Mouse (Mus musculus) heart, postnatal 0 days (tissue): ENCODE data around the gene 4931406P16Rik. TPM values are rescaled to one million over a fixed set of nuclear protein-coding genes. Genes with fewer than 3 reads are reported as not detected.
A peak's percentile ranks its signal among the peaks of the same experiment; 100 is the strongest.

Experiments
- ATAC-seq: fragments of 200-750 bp; cut with Nextera tagmentation; 2 replicates; pipeline ENCODE4 v1.8.0; 2017; ENCODE audit warnings: low read depth, moderate number of reproducible peaks, moderate library complexity; ENCODE audit not compliant: insufficient read depth
- DNase-seq: peaks from one replicate; pipeline ENCODE4 v3.0.0-alpha.2; 2016; ENCODE audit warnings: low spot score
- H3K27ac ChIP-seq: fragments of 300-500 bp; sonication (generic); 2 replicates; pipeline ENCODE4 v1.5.1; 2014; ENCODE audit warnings: low read depth, mild to moderate bottlenecking
- H3K27me3 ChIP-seq: fragments of 300-500 bp; sonication (generic); 2 replicates; pipeline ENCODE4 v1.6.1; 2014; ENCODE audit warnings: low read length, mixed read lengths; ENCODE audit not compliant: control insufficient read depth, insufficient read depth
- H3K36me3 ChIP-seq: fragments of 300-500 bp; sonication (generic); replicated peaks from 2 replicates; pipeline ENCODE4 v1.6.1; 2014; ENCODE audit warnings: low read length, mixed read lengths; ENCODE audit not compliant: control insufficient read depth, insufficient read depth
- H3K4me1 ChIP-seq: fragments of 300-500 bp; sonication (generic); 2 replicates; pipeline ENCODE4 v1.6.1; 2014; ENCODE audit warnings: antibody characterized with exemption; ENCODE audit not compliant: control insufficient read depth, insufficient read depth
- H3K4me2 ChIP-seq: fragments of 300-500 bp; sonication (generic); 2 replicates; pipeline ENCODE4 v1.6.1; 2014; ENCODE audit warnings: low read depth, mild to moderate bottlenecking, low read length, moderate library complexity
- H3K4me3 ChIP-seq: fragments of 300-500 bp; sonication (generic); 2 replicates; pipeline ENCODE4 v1.5.1; 2014; ENCODE audit warnings: low read depth, low read length
- H3K9ac ChIP-seq: fragments of 300-500 bp; sonication (generic); replicated peaks from 2 replicates; pipeline ENCODE4 v1.6.1; 2014; ENCODE audit warnings: low read depth, low read length, mixed read lengths
- H3K9me3 ChIP-seq: fragments of 300-500 bp; sonication (generic); replicated peaks from 2 replicates; pipeline ENCODE4 v1.6.1; 2016; ENCODE audit warnings: low read length; ENCODE audit not compliant: control insufficient read depth
- CTCF ChIP-seq: IDR thresholded peaks from 2 replicates; pipeline ENCODE4 v1.5.1; 2016; ENCODE audit warnings: antibody characterized with exemption, control low read depth, low read depth
- EP300 ChIP-seq: IDR thresholded peaks from 2 replicates; pipeline ENCODE4 v1.6.1; 2016; ENCODE audit warnings: antibody characterized with exemption, low read depth
- WGBS: fragments of 180-500 bp; shearing (Covaris S2); extraction: QIAGEN DNeasy Blood & Tissue Kit; methylation state at CpG from one replicate; pipeline ENCODE4 v1.1.7; 2014; 5-methylcytosine and 5-hydroxymethylcytosine counted together
- polyA plus RNA-seq: library from polyadenylated mRNA; unstranded; fragments of >200 nt; fragmentation: Nextera tagmentation; extraction: Ambion mirVana; gene quantifications from 2 replicates; pipeline ENCODE4 v1.2.1, GENCODE M21; 2015
- total RNA-seq: library from RNA; depleted of rRNA; stranded (reverse); fragments of >200 nt; gene quantifications from 2 replicates; pipeline ENCODE4 v1.2.3, GENCODE M21; 2014; ENCODE audit warnings: low replicate concordance

4931406P16Rik gene
- total and polyA plus RNA-seq, 2 experiments from 2014 or later = 25.4 to 62.1 TPM

DNA sequence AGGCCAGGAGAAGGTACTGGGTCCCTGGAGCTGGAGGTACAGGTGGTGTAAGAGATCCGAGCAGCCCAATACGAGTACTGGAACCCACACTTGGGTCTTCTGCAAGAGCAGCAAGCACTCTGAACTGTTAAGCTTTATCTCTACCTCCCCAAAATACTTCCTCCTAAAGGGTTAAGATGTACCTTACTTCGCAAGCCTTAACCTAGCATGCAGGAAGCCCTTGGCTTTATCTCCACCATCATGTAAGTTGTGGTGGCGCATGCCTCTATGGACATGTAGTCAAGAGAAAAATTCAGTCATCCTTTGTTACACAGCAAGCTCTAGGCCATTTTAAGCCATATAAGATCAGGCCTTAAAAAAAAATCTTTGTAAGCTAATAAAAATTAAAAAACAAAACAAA lies 33.2 kb upstream of the 4931406P16Rik start:
- Histone ChIP-seq H3K4me1 (no peaks in the 10 kb centered on the region), H3K9me3 (no peaks in the 10 kb centered on the region), H3K36me3 (peaks cover 92% of the 10 kb centered on the region), H3K4me3 (no peak overlapping the region), H3K27me3 (no peaks in the 10 kb centered on the region), H3K9ac (no peak overlapping the region), H3K4me2 (no peak overlapping the region), H3K27ac (no peak overlapping the region)
- 83% methylated on average over 4 of the region's 4 CpGs for WGBS
- TF ChIP-seq CTCF (no peak), EP300 (no peak)
- ATAC-seq = no peak
- no peak for DNase-seq

DNA sequence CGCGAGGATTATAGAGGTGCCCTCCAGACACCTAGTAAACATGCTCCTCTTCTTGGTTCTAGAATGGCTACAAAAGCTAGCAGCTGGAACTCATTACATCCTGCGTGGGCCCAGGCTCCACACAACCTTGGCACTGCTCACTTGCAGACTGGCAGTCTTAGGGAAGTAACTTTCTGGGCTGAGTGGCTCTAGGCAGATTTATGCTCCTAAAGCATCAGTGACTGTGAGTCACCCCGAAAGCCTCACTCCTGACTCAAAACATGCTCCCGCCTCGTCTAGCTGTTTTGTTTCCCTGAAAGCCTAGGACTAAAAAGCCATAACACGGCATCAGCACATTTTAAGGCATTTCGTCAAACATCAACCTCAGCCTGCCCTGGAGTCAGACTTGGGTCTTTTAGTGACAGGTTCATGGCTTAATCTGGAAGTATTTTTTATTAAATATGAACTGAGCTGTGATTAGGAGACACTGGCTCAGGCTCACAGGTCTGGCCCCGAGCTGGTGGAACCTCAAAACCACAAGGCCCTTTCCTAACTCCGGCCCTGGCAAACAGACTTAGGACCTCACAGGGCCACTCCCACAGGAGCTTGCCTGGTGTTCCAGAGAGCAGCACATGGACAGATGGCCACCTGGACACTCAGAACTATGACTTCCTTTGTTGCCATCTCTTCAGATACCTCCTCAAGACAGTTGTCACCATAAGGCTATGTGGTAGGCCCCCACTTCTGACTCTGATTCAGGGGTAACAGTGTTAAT lies 28.9 kb upstream of the 4931406P16Rik start:
- no peak overlapping the region for H3K4me3 ChIP-seq
- H3K27ac ChIP-seq = no peak overlapping the region
- peaks cover 6% of the 10 kb centered on the region for H3K4me1 ChIP-seq
- DNase-seq = no peak
- ATAC-seq = no peak
- 84% methylated on average over 10 of the region's 10 CpGs for WGBS
- TF ChIP-seq EP300 = no peak
- no peak for TF ChIP-seq CTCF
- H3K27me3 ChIP-seq = no peaks in the 10 kb centered on the region
- H3K4me2 ChIP-seq = no peak overlapping the region
- H3K9ac ChIP-seq = no peak overlapping the region
- H3K9me3 ChIP-seq = no peaks in the 10 kb centered on the region
- peaks cover 66% of the 10 kb centered on the region for H3K36me3 ChIP-seq

DNA sequence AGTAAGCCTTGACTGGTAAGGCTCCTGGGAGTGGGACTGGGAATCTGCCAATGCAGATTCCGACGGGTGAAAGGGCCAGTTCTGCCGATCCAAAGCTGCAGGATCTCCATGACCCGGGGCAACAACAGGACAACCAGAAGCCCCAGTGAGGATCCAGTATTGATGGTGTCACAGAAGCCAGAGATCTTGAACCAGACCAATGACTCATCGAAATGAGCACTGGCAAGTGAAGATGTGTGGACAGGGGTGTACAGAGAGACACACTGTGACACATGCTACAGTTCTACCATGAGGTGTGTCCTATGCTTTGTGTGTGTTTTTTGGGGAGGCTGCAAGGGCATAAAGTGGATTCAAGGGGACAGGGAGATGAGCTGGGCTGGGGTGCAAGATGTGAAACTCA lies 27.5 kb upstream of the 4931406P16Rik start:
- H3K4me3 ChIP-seq = no peak overlapping the region
- no peaks in the 10 kb centered on the region for H3K27me3 ChIP-seq
- H3K4me1 ChIP-seq = peaks cover 6% of the 10 kb centered on the region
- H3K9me3 ChIP-seq = no peaks in the 10 kb centered on the region
- no peak overlapping the region for H3K4me2 ChIP-seq
- no peak for ATAC-seq
- H3K27ac ChIP-seq = no peak overlapping the region
- H3K9ac ChIP-seq = no peak overlapping the region
- H3K36me3 ChIP-seq = peaks cover 54% of the 10 kb centered on the region
- 60% methylated on average over 5 of the region's 5 CpGs for WGBS
- DNase-seq = no peak
- TF ChIP-seq EP300 = no peak
- no peak for TF ChIP-seq CTCF

- DNase-seq (peak; percentile 1), ATAC-seq (no peak)
- Histone ChIP-seq H3K9me3 (no peaks in the 10 kb centered on the region), H3K4me3 (no peak overlapping the region), H3K4me2 (no peak overlapping the region), H3K27me3 (no peaks in the 10 kb centered on the region), H3K4me1 (peaks cover 6% of the 10 kb centered on the region), H3K9ac (no peak overlapping the region), H3K27ac (0 out of 2 replicates have a peak overlapping the region, but pooled peaks have one; percentile 26), H3K36me3 (peaks cover 42% of the 10 kb centered on the region)
- TF ChIP-seq CTCF = no peak
- TF ChIP-seq EP300 = no peak
- WGBS = 70% methylated on average over 5 of the region's 5 CpGs
These were observed 25.8 kb upstream of the 4931406P16Rik start for GRCm38 (mm10) chr7:34339164-34339489.

DNA sequence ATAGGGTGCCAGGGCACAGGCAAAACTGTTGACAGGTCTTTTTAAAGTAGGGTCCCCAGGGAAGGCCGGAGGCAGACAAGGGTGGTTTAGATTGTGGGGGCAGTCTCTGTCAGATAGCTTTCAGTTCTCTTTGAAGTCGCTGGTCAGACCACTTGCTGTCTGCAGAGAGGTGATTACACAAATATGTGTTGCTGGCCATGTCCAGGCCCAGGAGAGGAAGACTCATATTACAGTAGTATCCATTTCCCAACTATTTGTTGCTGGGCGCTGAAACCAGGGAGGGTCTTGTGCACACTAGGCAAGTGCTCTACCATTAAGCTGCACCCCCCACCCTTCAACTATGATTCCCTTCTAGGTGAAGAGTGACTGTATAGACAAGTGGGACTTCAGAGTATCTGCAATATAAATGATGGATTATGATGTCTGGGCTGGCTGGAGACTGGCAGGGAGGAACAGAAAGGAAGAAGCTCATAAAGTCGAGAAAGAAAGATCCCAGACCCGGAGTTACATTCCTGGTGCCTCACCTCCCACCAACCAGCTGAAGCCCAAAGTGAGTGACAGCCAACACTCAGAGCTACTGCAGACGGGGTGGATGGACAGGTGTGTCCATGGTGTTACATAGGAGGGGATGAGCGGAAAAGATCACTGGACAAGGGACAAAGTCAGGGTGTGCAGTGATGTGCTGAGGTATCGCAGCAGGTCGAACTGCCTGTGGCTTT lies 25.3 kb upstream of the 4931406P16Rik start:
- TF ChIP-seq CTCF (no peak), EP300 (no peak)
- Histone ChIP-seq H3K4me1 (peaks cover 6% of the 10 kb centered on the region), H3K4me3 (no peak overlapping the region), H3K4me2 (peak overlapping the region; percentile 8; the same call in 1 of the 2 replicates), H3K36me3 (peaks cover 37% of the 10 kb centered on the region), H3K9me3 (no peaks in the 10 kb centered on the region), H3K27ac (peak overlapping the region; percentile 26; the same call in 1 of the 2 replicates), H3K9ac (no peak overlapping the region), H3K27me3 (no peaks in the 10 kb centered on the region)
- peak; percentile 14 for DNase-seq
- 34% methylated on average over 9 of the region's 9 CpGs for WGBS
- ATAC-seq = peak; percentile 42; the same call in 1 of the 2 replicates
